Mouse (Mus musculus): ENCODE data around the gene Hyal3. TPM values are rescaled to one million over a fixed set of nuclear protein-coding genes. Genes with fewer than 3 reads are reported as not detected.
A peak's percentile ranks its signal among the peaks of the same experiment; 100 is the strongest.

Gene Hyal3
- polyA plus RNA-seq, 1 experiment from 2014 or later: 1.7 TPM

DNA sequence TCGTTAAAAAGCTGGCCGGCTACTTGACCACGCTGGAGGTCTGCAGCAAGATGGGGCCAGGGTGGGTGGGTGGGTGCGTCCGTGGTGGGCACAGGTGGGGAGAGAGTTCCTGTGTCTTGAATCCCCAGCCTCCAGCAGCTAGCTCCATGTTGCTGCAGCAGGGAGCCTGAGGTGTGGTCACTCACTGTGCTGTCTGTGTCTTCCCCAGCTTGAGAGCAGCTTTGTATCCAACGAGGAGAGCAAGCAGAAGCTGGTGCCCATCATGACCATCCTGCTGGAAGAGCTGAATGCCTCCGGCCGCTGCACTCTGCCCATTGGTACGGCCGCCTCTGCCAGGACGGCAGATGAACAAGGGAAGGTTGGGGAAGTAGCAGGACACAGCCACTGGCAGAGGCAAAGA lies 37.3 kb upstream of the Hyal3 start:
- 88% methylated on average over 11 of the region's 11 CpGs for WGBS
- peak overlapping the region; percentile 96; the same call in 1 of the 2 replicates for H3K4me2 ChIP-seq (replicated peaks)

DNA sequence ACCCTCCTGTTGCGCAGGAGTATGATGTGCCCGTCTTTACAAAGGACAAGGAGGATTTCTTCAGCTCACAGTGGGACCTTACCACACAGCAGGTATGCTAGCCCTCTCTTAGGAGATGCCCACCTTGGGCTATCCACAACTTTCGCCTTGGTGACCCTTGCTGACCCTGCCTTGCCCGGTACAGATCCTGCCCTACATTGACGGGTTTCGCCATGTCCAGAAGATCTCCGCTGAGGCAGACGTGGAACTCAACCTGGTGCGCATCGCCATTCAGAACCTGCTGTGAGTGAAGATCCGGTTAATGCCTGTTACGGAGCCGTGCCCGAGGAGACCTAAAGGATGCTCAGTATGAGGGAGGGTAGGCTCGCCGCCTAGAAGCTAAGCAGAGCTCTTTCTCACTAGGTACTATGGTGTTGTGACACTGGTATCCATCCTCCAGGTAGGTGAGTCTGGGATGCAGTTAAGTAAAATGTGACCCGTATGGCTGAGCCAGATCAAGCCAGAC lies 36.4 kb upstream of the Hyal3 start:
- no peak for ATAC-seq (ENCODE audit: low FRiP score, low read depth)
- peaks cover 32% of the 10 kb centered on the region for H3K36me3 ChIP-seq
- no peak overlapping the region for H3K27ac ChIP-seq
- 93% methylated on average over 17 of the region's 17 CpGs for WGBS
- no peaks in the 10 kb centered on the region for H3K9me3 ChIP-seq
- peaks cover 42% of the 10 kb centered on the region for H3K4me1 ChIP-seq
- no peak overlapping the region for H3K4me2 ChIP-seq (replicated peaks)
- no peak overlapping the region for H3K9ac ChIP-seq
- no peak overlapping the region for H3K4me3 ChIP-seq
- H3K27me3 ChIP-seq: no peaks in the 10 kb centered on the region

More for the DNA sequence above, 37.3 kb upstream of the Hyal3 start:
- Histone ChIP-seq H3K4me1 (peaks cover 42% of the 10 kb centered on the region), H3K9me3 (no peaks in the 10 kb centered on the region), H3K9ac (no peak overlapping the region), H3K4me3 (peak overlapping the region; percentile 63; the same call in 1 of the 2 replicates), H3K36me3 (peaks cover 42% of the 10 kb centered on the region), H3K27me3 (no peaks in the 10 kb centered on the region), H3K27ac (no peak overlapping the region)
- no peak for ATAC-seq (ENCODE audit: low FRiP score, low read depth)

DNA sequence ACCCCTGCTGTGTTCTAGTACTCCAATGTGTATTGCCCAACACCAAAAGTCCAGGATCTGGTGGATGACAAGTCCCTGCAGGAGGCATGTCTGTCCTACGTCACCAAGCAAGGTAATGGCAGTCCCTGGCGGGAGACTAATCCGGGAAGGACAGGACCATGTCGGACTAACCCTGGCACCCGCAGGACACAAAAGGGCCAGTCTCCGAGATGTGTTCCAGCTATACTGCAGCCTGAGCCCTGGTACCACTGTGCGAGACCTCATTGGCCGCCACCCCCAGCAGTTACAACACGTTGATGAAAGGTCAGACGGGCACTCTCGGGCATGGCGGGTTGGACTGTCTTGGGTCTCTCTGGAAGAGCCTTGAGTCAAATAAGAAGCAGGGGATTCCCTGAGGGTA lies 35.9 kb upstream of the Hyal3 start:
- no peak overlapping the region for H3K4me2 ChIP-seq (replicated peaks)
- ATAC-seq (ENCODE audit: low FRiP score, low read depth): no peak
- WGBS: 95% methylated on average over 12 of the region's 12 CpGs

DNA sequence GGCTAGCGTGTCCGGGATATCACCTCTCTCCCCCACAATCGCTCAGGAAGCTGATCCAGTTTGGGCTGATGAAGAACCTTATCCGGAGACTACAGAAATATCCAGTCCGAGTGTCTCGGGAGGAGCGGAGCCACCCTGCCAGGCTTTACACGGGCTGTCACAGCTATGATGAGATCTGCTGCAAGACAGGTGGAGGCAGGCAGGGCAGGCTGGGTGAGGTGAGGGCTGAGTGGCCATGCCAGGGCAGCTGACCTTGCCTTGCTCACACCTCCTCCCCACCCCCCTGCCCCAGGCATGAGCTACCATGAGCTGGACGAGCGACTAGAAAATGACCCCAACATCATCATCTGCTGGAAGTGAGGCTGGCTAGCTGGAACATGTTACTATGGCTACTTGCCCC lies 35.4 kb upstream of the Hyal3 start:
- H3K4me2 ChIP-seq (replicated peaks): no peak overlapping the region
- no peak overlapping the region for H3K4me3 ChIP-seq
- H3K27me3 ChIP-seq: 0 out of 2 replicates have a peak, but pooled peaks cover 2% of the 10 kb centered on the region
- no peak for ATAC-seq (ENCODE audit: low FRiP score, low read depth)
- no peaks in the 10 kb centered on the region for H3K9me3 ChIP-seq
- WGBS: 82% methylated on average over 10 of the region's 10 CpGs
- H3K36me3 ChIP-seq: peaks cover 23% of the 10 kb centered on the region
- no peak overlapping the region for H3K27ac ChIP-seq
- peaks cover 44% of the 10 kb centered on the region for H3K4me1 ChIP-seq
- H3K9ac ChIP-seq: no peak overlapping the region

More for the DNA sequence above, 35.9 kb upstream of the Hyal3 start:
- H3K4me1 ChIP-seq: peaks cover 42% of the 10 kb centered on the region
- no peak overlapping the region for H3K4me3 ChIP-seq
- H3K27ac ChIP-seq: no peak overlapping the region
- H3K36me3 ChIP-seq: peaks cover 27% of the 10 kb centered on the region
- no peak overlapping the region for H3K9ac ChIP-seq
- H3K9me3 ChIP-seq: no peaks in the 10 kb centered on the region
- no peaks in the 10 kb centered on the region for H3K27me3 ChIP-seq

DNA sequence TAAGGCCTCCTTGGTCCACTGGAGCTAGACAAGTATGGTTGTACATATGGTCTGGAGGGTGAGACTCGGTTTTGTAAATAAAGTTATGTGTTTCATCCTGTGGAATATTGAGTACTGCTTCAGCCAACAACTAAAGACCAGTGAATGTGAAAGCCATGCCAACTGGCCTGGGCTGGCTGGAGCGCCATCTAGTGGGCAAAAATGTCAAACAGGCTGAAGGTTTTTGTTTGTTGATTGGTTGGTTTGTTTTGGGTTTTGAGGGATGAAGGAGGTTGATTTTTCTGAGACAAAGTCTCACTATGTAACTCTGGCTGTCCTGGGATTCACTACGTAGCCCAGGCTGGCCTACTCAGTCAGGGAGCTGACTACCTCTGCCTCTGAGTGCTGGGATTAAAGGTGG lies 35.0 kb upstream of the Hyal3 start:
- no peak overlapping the region for H3K4me2 ChIP-seq (replicated peaks)
- 0 out of 2 replicates have a peak, but pooled peaks cover 3% of the 10 kb centered on the region for H3K27me3 ChIP-seq
- H3K36me3 ChIP-seq: peaks cover 22% of the 10 kb centered on the region
- no peak overlapping the region for H3K27ac ChIP-seq
- no peak overlapping the region for H3K4me3 ChIP-seq
- H3K9ac ChIP-seq: no peak overlapping the region
- peaks cover 48% of the 10 kb centered on the region for H3K4me1 ChIP-seq
- H3K9me3 ChIP-seq: no peaks in the 10 kb centered on the region
- ATAC-seq (ENCODE audit: low FRiP score, low read depth): no peak
- 9% methylated on average over 3 of the region's 3 CpGs for WGBS

DNA sequence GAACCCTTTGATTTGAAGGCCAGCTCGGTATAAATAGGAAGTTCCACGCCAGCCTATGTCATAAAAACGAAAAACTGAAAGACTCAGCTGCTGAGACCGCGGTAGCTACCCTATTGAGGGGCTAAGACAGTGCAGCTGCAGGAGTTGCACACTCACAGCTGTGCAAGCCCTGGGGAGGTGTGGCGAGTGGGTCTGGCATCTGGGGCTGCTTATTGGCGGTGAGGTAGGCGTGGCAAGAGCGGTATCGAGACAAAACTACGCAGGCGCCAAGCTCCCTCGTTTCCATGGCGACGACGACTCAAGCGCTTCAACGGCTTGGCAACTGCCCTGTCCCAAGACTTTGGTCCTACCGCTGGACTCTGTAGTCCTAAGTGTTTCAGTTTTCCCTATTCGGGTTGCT lies 33.6 kb upstream of the Hyal3 start, which contains the start of gene Zmynd10:
Gene Zmynd10 (plus strand): TSS at position 273 of the 400 bp plus-strand sequence.
- H3K4me3 ChIP-seq: peak within 1 kb of the TSS; percentile 22
- WGBS: 2% methylated on average over 20 of the region's 20 CpGs
- peak within 1 kb of the TSS; percentile 21; the same call in 1 of the 2 replicates for H3K9ac ChIP-seq
- H3K27ac ChIP-seq: peak within 1 kb of the TSS; percentile 73
- no peaks in the 10 kb centered on the region for H3K9me3 ChIP-seq
- ATAC-seq (ENCODE audit: low FRiP score, low read depth): peak; percentile 71
- H3K4me1 ChIP-seq: peaks cover 51% of the 10 kb centered on the region
- H3K27me3 ChIP-seq: 0 out of 2 replicates have a peak, but pooled peaks cover 3% of the 10 kb centered on the region
- peak within 1 kb of the TSS; percentile 60 for H3K4me2 ChIP-seq (replicated peaks)
- H3K36me3 ChIP-seq: peaks cover 22% of the 10 kb centered on the region

DNA sequence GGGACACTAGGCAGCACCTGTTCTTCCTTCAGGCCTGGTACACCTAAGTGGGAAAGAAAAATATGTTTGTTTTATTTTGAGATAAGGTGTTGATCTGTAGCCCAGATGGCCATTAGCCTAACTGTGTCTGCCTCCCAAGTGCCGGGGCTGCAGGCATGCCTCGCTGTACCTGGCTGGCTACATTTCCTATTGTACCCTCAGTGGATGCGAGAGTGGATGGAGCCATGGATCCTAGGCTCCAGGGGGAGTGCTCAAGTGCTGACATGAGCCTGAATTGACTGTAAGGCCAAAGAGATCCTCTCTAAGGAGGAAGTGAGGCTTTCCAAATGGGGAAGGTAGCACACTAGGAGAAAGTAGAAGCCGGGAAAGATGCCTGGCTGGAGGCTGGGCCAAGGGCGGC lies 32.7 kb upstream of the Hyal3 start:
- peaks cover 53% of the 10 kb centered on the region for H3K4me1 ChIP-seq
- ATAC-seq (ENCODE audit: low FRiP score, low read depth): no peak
- WGBS: 85% methylated on average over 5 of the region's 5 CpGs
- H3K4me2 ChIP-seq (replicated peaks): no peak overlapping the region
- H3K27ac ChIP-seq: no peak overlapping the region
- H3K27me3 ChIP-seq: 0 out of 2 replicates have a peak, but pooled peaks cover 3% of the 10 kb centered on the region
- no peaks in the 10 kb centered on the region for H3K9me3 ChIP-seq
- peaks cover 22% of the 10 kb centered on the region for H3K36me3 ChIP-seq
- no peak overlapping the region for H3K9ac ChIP-seq
- no peak overlapping the region for H3K4me3 ChIP-seq

DNA sequence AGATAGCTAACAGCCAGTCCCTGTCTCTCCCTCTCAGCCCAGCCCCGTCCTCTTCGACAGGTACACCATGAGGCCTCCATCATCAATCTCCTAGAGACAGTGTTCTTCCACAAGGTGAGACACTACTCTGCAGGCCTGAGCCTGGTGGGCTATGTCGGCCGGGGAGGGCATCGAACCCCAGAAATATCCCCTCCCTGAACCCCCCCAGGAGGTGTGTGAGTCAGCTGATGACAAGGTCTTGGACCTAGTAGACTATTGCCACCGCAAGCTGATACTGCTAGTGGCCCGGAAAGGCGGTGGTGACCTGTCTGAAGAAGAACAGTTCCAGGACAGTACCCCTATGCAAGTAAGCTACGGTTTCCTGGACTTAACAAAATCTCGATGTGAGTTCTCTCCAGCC lies 31.8 kb upstream of the Hyal3 start:
- no peak overlapping the region for H3K27ac ChIP-seq
- 90% methylated on average over 10 of the region's 10 CpGs for WGBS
- H3K4me2 ChIP-seq (replicated peaks): no peak overlapping the region
- H3K4me3 ChIP-seq: no peak overlapping the region
- H3K9me3 ChIP-seq: no peaks in the 10 kb centered on the region
- H3K27me3 ChIP-seq: 0 out of 2 replicates have a peak, but pooled peaks cover 3% of the 10 kb centered on the region
- H3K9ac ChIP-seq: no peak overlapping the region
- ATAC-seq (ENCODE audit: low FRiP score, low read depth): no peak
- peaks cover 60% of the 10 kb centered on the region for H3K4me1 ChIP-seq
- H3K36me3 ChIP-seq: peaks cover 17% of the 10 kb centered on the region

DNA sequence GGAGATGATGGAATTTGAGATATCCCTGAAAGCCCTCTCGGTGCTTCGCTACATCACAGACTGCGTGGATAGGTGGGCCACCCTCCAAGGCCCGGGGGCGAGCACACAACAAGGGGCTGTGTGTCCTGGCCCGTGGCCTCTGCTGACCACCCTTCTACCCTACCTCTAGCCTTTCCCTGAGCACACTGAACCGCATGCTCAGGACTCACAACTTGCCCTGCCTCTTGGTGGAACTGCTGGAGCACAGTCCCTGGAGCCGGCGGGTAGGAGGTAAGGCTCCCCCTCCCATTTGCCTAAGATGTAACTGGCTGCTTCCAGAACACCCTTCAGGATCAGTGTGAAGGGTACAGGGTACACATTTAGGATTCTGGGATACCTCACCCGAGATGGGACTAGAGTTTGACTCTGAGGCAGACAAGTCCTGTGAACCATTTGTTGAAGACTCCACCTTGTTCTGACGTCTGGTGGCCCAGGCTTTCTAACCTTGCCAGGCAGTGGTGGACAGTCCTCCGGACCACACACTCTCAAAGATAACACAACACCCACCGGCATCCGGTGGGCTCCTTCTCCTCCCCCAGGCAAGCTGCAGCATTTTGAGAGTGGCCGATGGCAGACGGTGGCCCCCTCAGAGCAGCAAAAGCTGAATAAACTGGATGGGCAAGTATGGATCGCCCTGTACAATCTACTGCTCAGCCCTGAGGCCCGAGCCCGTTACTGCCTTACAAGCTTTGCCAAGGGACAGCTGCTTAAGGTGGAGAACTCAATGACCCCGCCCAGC lies 31.1 kb upstream of the Hyal3 start:
- WGBS: 85% methylated on average over 20 of the region's 20 CpGs
- no peak for ATAC-seq (ENCODE audit: low FRiP score, low read depth)
- H3K4me1 ChIP-seq: peaks cover 62% of the 10 kb centered on the region

DNA sequence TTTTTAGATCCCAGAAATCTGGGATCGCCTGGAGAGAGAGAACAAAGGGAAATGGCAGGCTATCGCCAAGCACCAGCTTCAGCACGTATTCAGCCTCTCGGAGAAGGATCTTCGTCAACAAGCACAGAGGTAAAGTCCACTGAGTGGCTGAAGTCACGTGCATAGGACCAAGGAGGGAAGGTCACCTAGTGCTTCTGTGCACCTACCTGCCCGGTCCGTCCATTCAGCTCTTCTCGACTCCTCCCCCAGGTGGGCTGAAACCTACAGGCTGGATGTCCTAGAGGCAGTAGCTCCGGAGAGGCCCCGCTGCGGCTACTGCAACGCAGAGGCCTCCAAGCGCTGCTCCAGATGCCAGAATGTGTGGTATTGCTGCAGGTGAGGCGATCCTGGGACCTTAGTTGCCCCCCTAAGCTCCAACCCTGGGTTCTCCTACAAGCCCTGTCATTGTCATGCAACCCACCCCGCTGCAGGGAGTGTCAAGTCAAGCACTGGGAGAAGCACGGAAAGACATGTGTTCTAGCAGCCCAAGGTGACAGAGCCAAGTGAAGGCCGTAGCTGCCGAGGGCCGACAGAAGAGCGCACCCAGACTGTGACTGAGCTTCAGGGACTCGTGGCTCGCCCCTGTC lies 30.0 kb upstream of the Hyal3 start:
- Histone ChIP-seq H3K4me1 (peaks cover 61% of the 10 kb centered on the region), H3K4me3 (peak overlapping the region; percentile 79)

More for the DNA sequence above, 31.1 kb upstream of the Hyal3 start:
- H3K4me2 ChIP-seq (replicated peaks): no peak overlapping the region
- no peak overlapping the region for H3K4me3 ChIP-seq
- H3K27ac ChIP-seq: no peak overlapping the region
- no peaks in the 10 kb centered on the region for H3K9me3 ChIP-seq
- 0 out of 2 replicates have a peak, but pooled peaks cover 3% of the 10 kb centered on the region for H3K27me3 ChIP-seq
- H3K36me3 ChIP-seq: peaks cover 10% of the 10 kb centered on the region
- no peak overlapping the region for H3K9ac ChIP-seq

DNA sequence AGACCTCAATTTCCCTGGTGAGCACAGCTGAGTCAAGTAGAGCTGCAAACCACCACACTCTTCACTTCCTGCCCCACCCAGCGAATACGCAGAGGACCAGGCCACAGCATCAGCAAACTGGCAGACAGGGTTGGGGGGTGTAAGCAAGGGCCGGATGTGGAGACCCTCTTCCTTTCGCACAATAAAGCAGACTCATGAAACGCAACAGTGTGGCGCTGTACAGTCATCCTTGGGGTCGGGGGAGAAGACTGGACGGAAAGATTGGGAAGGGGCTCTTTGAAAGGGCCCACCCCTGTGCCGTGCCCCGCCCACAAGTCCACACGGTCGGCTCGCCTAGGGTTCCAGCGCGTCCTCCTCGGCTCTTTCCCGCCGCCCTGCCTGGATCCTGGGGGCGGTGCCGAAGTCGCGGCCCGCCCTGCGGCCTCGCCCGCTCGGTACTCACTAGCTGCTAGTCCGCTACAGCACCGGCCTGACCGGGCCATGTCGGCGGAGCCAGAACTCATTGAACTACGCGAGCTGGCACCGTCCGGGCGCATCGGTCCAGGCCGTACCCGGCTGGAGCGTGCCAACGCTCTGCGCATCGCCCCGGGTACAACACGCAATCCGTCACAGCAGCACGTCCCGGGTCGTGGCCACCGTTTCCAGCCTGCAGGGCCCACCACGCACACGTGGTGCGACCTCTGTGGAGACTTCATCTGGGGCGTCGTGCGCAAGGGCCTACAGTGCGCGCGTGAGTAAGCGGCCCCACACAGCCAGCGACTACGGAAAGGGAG lies 29.3 kb upstream of the Hyal3 start, which contains the start of gene Rassf1:
Gene Rassf1 (plus strand): TSS at position 439 of the 773 bp plus-strand sequence.
- Histone ChIP-seq H3K4me1 (peaks cover 61% of the 10 kb centered on the region), H3K27ac (peak within 1 kb of the TSS; percentile 84), H3K27me3 (0 out of 2 replicates have a peak, but pooled peaks cover 3% of the 10 kb centered on the region), H3K36me3 (no peaks in the 10 kb centered on the region), H3K9ac (peak within 1 kb of the TSS; percentile 86), H3K9me3 (no peaks in the 10 kb centered on the region), H3K4me3 (peak within 1 kb of the TSS; percentile 79), H3K4me2 (replicated peaks) (peak within 1 kb of the TSS; percentile 86)
- under 1% methylated on average over 62 of the region's 63 CpGs for WGBS
- ATAC-seq (ENCODE audit: low FRiP score, low read depth): peak; percentile 59

More for the DNA sequence above, 30.0 kb upstream of the Hyal3 start:
- WGBS: 33% methylated on average over 23 of the region's 23 CpGs
- Histone ChIP-seq H3K36me3 (no peaks in the 10 kb centered on the region), H3K27ac (peak overlapping the region; percentile 84; the same call in 1 of the 2 replicates), H3K27me3 (0 out of 2 replicates have a peak, but pooled peaks cover 3% of the 10 kb centered on the region), H3K9ac (peak overlapping the region; percentile 86), H3K9me3 (no peaks in the 10 kb centered on the region), H3K4me2 (replicated peaks) (peak overlapping the region; percentile 86)
- ATAC-seq (ENCODE audit: low FRiP score, low read depth): no peak
